Mouse (Mus musculus): ENCODE measurements around the gene Gtf2i. TPM values are rescaled to one million over a fixed set of nuclear protein-coding genes. Genes with fewer than 3 reads are reported as not detected.

The Gtf2i gene
- total RNA-seq, 2 experiments from 2014 or later: 95.3 to 98.5 TPM

DNA sequence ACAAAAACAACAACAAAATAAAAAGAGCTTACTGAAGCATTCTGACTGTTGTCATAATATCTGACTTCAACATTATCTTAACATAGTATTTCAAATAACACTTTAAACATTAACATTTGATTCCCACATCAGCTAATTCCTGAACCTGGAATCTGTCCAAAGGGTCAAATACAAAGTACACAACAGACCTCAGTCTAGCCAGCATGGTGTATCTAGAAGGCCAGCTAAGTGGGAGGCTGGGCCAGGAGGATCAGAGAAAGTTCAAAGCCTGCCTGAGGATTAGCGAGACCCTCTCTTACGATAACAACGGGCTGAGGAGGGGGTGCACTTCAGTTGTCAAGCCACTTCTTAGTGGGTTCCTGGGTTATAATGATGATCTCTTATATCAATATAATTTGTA, 26.5 kb downstream of the Gtf2i start:
- intact Hi-C loops (cut with DNase I): loop anchor here (5.0 kb wide), 1 partner anchor 54 kb away; no protein-coding TSS in a partner anchor
- DNase-seq: no peak

- DNase-seq: no peak
- intact Hi-C loops (cut with DNase I): loop anchor here (5.0 kb wide), 1 partner anchor 57 kb away; no protein-coding TSS in a partner anchor
Measured at GRCm38 (mm10) chr5:134284921-134285320, 29.6 kb downstream of the Gtf2i start.

GRCm38 (mm10) chr5:134282603-134283002, 32.0 kb downstream of the Gtf2i start:
- intact Hi-C loops (cut with DNase I): no loop called here
- DNase-seq: no peak

- no peak for DNase-seq
- intact Hi-C loops (cut with DNase I): no loop called here
Measured at GRCm38 (mm10) chr5:134282076-134282475, 32.5 kb downstream of the Gtf2i start.

GRCm38 (mm10) chr5:134279371-134279770, 35.2 kb downstream of the Gtf2i start:
- intact Hi-C loops (cut with DNase I): no loop called here
- DNase-seq: no peak

- intact Hi-C loops (cut with DNase I): no loop called here
- DNase-seq: no peak
Measured at GRCm38 (mm10) chr5:134277109-134277508, 37.5 kb downstream of the Gtf2i start.

- no peak for DNase-seq
- intact Hi-C loops (cut with DNase I): no loop called here
Measured at GRCm38 (mm10) chr5:134275556-134275955, 39.0 kb downstream of the Gtf2i start.

- no peak for DNase-seq
- intact Hi-C loops (cut with DNase I): no loop called here
Measured at GRCm38 (mm10) chr5:134275021-134275420, 39.5 kb downstream of the Gtf2i start.

- DNase-seq: no peak
- intact Hi-C loops (cut with DNase I): no loop called here
Measured at GRCm38 (mm10) chr5:134273761-134274160, 40.8 kb downstream of the Gtf2i start.

- no peak for DNase-seq
- intact Hi-C loops (cut with DNase I): no loop called here
Measured at GRCm38 (mm10) chr5:134272761-134273160, 41.8 kb downstream of the Gtf2i start.

GRCm38 (mm10) chr5:134271421-134271820, 43.1 kb downstream of the Gtf2i start:
- no peak for DNase-seq
- intact Hi-C loops (cut with DNase I): no loop called here

- intact Hi-C loops (cut with DNase I): no loop called here
- DNase-seq: no peak
Measured at GRCm38 (mm10) chr5:134270566-134270965, 44.0 kb downstream of the Gtf2i start.

DNA sequence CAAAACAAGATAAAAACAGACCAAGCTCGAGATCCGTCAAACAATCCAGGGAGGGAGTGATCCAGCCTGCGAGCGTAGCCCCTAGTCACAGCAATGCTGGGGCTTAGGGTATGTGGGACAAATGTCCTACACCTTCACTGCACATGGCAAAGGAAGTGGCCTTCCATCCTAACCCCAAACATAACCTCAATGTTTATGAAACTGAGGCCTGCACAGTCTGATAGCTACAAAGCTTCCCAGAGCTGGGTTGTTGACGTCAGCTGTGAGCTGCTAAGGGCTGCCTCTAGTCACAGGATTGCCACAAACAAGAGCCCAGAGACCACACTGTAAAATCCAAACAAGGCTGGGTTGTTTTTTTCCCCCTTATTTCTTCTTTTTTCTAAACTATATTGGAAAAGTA, 44.8 kb downstream of the Gtf2i start:
- DNase-seq: no peak
- intact Hi-C loops (cut with DNase I): loop anchor here (5.0 kb wide), 1 partner anchor 57 kb away; no protein-coding TSS in a partner anchor

DNA sequence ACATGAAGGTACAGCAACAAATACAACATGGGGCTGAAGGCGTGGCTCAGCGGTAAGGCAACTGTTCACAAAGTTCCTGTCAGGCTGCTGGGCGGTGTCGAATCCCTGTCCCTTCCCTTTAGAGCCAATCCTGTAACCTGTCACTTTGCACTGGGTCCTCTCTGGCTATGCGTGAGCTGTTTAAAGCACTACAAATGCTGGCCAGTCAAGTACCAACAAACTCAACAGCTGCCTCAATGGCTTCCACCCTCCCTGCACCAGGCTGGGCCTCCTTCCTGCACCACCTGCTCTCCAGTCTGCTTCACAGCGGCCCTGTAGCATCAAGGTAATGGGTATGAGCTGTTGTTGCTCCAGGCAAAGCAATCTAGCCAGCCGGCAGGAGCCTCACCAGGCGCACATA, 45.8 kb downstream of the Gtf2i start:
- no peak for DNase-seq
- intact Hi-C loops (cut with DNase I): loop anchor here (5.0 kb wide), 1 partner anchor 56 kb away; no protein-coding TSS in a partner anchor

- DNase-seq: no peak
- intact Hi-C loops (cut with DNase I): loop anchor here (5.0 kb wide), 1 partner anchor 54 kb away; no protein-coding TSS in a partner anchor
Measured at GRCm38 (mm10) chr5:134266404-134266803, 48.2 kb downstream of the Gtf2i start.

DNA sequence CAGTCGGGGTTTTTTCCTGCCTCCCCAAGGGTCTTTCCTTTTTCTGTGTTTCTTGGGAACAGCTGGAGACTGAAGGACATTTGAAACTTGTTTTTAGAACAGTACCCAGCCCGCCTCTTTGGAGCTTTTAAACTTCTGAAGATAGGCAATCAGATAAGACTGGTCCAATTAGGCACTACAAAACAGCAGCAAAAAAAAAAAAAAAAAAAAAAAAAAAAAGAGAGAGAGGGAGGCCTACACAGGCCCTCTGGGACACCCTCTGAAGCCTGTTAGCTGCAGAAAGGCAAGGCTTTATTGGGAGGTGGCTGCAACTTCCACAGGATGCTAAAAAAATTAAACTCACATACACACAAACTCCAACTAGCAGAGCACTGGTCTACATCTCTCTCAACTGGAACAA, 48.7 kb downstream of the Gtf2i start:
- DNase-seq: no peak
- intact Hi-C loops (cut with DNase I): loop anchor here (5.0 kb wide), 1 partner anchor 54 kb away; no protein-coding TSS in a partner anchor

GRCm38 (mm10) chr5:134260001-134260636, 54.4 kb downstream of the Gtf2i start:
- intact Hi-C loops (cut with DNase I): no loop called here

DNA sequence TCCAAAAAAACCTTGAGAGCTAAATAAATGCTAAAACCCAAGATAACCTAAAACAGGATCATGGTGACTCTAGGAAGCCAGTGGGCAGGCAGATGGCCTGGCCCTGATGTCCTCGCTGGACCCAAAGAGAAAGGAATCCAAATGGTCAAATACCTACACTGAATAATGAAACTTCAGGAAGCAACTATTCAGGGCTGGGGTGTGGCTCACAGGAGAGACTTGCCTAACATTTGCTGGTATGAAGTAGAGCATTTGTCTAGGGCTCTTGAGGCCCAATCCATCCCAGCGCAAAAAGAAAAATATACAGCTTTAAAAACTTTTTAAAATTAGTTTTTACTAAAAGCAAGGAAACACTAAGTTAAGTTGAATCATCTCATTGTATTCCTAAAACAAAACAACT, 55.6 kb downstream of the Gtf2i start:
- DNase-seq: no peak
- intact Hi-C loops (cut with DNase I): no loop called here

More at GRCm38 (mm10) chr5:134260001-134260636, 54.4 kb downstream of the Gtf2i start:
- no peak for DNase-seq

- intact Hi-C loops (cut with DNase I): no loop called here
- no peak for DNase-seq
Measured at GRCm38 (mm10) chr5:134258395-134258794, 56.2 kb downstream of the Gtf2i start.

- intact Hi-C loops (cut with DNase I): no loop called here
- no peak for DNase-seq
Measured at GRCm38 (mm10) chr5:134257349-134258031, 57.1 kb downstream of the Gtf2i start.

GRCm38 (mm10) chr5:134255294-134255693, 59.3 kb downstream of the Gtf2i start:
- no peak for DNase-seq
- intact Hi-C loops (cut with DNase I): no loop called here

DNA sequence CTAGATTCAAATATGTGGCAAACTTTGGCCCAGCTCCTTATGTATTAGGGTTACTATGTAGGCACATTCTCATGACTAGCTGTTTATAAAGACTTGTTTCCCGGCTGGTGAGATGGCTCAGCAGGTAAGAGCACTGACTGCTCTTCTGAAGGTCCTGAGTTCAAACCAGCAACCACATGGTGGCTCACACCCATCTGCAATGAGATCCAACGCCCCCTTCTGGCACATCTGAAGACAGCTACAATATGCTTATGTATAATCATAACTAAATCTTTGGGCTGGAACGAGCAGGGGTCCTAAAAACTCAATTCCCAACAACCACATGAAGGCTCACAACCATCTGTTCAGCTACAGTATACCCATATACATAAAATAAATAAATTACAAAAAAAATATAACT, 60.8 kb downstream of the Gtf2i start:
- no peak for DNase-seq
- intact Hi-C loops (cut with DNase I): no loop called here

Data from gastrocnemius, postnatal 36 days (tissue).